Mouse (Mus musculus) right cerebral cortex, postnatal 14 days (tissue): ENCODE data around the gene Fbxl3.

Experiments
- DNase-seq: peaks from one replicate; pipeline ENCODE4 v3.0.0; 2022

The Fbxl3 gene

GRCm38 (mm10) chr14:103099238-103099933, at the start of gene Fbxl3:
TSS of gene Fbxl3 (minus strand) at chr14:103099566.
- peak; percentile 77 for DNase-seq

- DNase-seq: peak; percentile 51
Measured at GRCm38 (mm10) chr14:103131991-103132390, 32.6 kb upstream of the Fbxl3 start.

- no peak for DNase-seq
Measured at GRCm38 (mm10) chr14:103125756-103126155, 26.4 kb upstream of the Fbxl3 start.

GRCm38 (mm10) chr14:103114994-103115670, 15.8 kb upstream of the Fbxl3 start:
- no peak for DNase-seq

- DNase-seq: no peak
Measured at GRCm38 (mm10) chr14:103112606-103113363, 13.4 kb upstream of the Fbxl3 start.

GRCm38 (mm10) chr14:103109971-103110370, 10.6 kb upstream of the Fbxl3 start:
- no peak for DNase-seq

- no peak for DNase-seq
Measured at GRCm38 (mm10) chr14:103106301-103106700, 6.9 kb upstream of the Fbxl3 start.

- DNase-seq: no peak
Measured at GRCm38 (mm10) chr14:103102731-103103335, 3.5 kb upstream of the Fbxl3 start.

- no peak for DNase-seq
Measured at GRCm38 (mm10) chr14:103102246-103102645, 2.9 kb upstream of the Fbxl3 start.

GRCm38 (mm10) chr14:103101171-103101570, 1.8 kb upstream of the Fbxl3 start:
- DNase-seq: no peak

- DNase-seq: no peak
Measured at GRCm38 (mm10) chr14:103100296-103100695, 930 bp upstream of the Fbxl3 start.

GRCm38 (mm10) chr14:103098587-103099235, 655 bp downstream of the Fbxl3 start:
- DNase-seq: peak; percentile 83

GRCm38 (mm10) chr14:103098213-103098586, 1.2 kb downstream of the Fbxl3 start:
- no peak for DNase-seq

- DNase-seq: no peak
Measured at GRCm38 (mm10) chr14:103096621-103097020, 2.7 kb downstream of the Fbxl3 start.

GRCm38 (mm10) chr14:103095826-103096225, 3.5 kb downstream of the Fbxl3 start:
- no peak for DNase-seq

GRCm38 (mm10) chr14:103095036-103095435, 4.3 kb downstream of the Fbxl3 start:
- DNase-seq: no peak

GRCm38 (mm10) chr14:103093670-103094069, 5.7 kb downstream of the Fbxl3 start:
- no peak for DNase-seq

GRCm38 (mm10) chr14:103093236-103093635, 6.1 kb downstream of the Fbxl3 start:
- DNase-seq: no peak

GRCm38 (mm10) chr14:103088624-103089023, 10.7 kb downstream of the Fbxl3 start:
- DNase-seq: no peak

GRCm38 (mm10) chr14:103087846-103088245, 11.5 kb downstream of the Fbxl3 start:
- DNase-seq: no peak

GRCm38 (mm10) chr14:103086671-103087324, 12.6 kb downstream of the Fbxl3 start:
- no peak for DNase-seq

- DNase-seq: no peak
Measured at GRCm38 (mm10) chr14:103085840-103086533, 13.4 kb downstream of the Fbxl3 start.
